Mouse (Mus musculus) ES-Bruce4 (cell line): ENCODE data around the gene Gm17509.
A peak's percentile ranks its signal among the peaks of the same experiment; 100 is the strongest.

Experiments
- CTCF ChIP-seq: IDR thresholded peaks from one replicate; pipeline ENCODE4 v1.8.1; 2011; ENCODE audit warnings: low read depth, low read length
- EP300 ChIP-seq: IDR thresholded peaks from 2 replicates; pipeline ENCODE4 v1.6.1; 2011; ENCODE audit warnings: low read depth, low read length; ENCODE audit not compliant: insufficient read depth
- POLR2A ChIP-seq: IDR thresholded peaks from one replicate; pipeline ENCODE4 v1.8.1; 2011; ENCODE audit warnings: low read length; ENCODE audit not compliant: insufficient read depth

DNA sequence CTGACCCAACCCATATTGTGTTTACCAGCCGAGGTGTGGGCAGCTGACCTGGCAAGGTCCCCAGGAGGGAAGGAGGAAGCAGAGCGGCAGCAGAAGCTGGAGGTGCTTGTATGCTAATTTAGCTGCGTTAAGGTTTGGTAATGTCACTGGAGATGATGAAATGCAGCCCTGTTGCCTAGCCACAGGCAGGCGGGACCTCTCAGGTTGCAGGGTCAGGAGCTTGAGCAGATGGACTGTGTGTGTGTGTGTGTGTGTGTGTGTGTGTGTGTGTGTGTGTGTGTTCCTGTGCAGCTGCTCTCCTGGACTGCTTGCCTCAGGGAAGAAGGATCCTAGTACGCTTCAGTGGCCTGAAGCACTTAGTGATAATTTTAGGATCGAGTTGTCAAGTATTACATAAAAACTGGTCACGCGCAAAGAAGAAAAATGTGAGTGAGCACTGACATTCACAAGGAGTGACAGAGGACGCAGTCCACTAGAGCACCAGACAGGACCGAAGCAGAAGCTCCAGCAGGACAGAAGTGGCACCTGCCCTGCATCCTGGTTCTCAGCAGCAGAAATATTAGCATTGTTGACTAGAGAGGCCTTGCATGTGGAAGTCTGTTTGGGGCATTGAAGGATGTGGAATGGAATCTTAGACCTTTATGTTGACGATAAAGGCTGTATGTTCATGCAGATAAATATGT, 14.8 kb upstream of the Gm17509 start:
- TF ChIP-seq EP300 (peak; percentile 84), POLR2A (no peak), CTCF (no peak)
